Mouse (Mus musculus): ENCODE measurements around the gene H2-Q10. TPM values are rescaled to one million over a fixed set of nuclear protein-coding genes. Genes with fewer than 3 reads are reported as not detected.
"Not testable (repeated sequence)": the region's sequence is repeated elsewhere in the genome, so short reads cannot be mapped to it uniquely, and the experiment has no call there.

H2-Q10 gene
- total RNA-seq, 2 experiments from 2014 or later, result 0.15 TPM; not detected in 1

DNA sequence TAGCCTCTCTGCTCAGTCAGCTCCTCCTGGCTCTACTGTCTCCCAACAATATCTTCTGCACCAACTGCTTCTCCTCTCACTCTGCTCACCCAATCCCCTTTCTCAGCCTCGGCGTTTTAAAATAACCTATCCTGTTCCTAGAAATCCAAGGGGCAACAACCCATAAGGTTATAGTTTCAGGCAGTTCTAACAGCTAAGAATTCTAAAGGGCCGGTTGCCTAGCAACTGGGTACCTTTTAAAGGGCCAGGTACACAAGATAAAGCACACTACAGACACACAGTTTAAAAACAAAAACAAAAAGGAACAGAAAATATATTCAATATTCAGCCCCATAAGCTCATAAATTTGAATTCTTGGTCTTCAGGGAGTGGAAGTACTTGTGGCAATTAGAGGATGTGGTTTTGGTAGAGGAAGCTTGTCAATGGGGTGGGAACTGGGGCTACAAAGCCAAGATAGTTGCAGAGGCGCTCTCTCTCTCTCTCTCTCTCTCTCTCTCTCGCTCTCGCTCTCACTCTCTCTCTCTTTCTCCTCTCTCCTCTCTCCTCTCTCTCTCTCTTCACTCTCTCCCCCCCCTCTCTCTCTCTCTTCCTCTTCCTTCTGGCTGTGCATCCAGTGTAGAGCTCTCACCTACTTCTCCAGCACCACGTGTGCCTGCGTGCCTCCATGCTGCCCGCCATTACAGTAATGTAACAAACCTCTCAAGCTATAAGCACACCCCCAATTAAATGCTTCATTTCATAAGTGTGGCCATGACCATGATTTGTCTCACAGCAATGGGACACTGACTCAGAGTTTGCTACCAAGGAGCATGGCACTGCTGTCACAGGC is 9.2 kb upstream of the H2-Q10 start:
- DNase-seq, result not testable (repeated sequence)

DNA sequence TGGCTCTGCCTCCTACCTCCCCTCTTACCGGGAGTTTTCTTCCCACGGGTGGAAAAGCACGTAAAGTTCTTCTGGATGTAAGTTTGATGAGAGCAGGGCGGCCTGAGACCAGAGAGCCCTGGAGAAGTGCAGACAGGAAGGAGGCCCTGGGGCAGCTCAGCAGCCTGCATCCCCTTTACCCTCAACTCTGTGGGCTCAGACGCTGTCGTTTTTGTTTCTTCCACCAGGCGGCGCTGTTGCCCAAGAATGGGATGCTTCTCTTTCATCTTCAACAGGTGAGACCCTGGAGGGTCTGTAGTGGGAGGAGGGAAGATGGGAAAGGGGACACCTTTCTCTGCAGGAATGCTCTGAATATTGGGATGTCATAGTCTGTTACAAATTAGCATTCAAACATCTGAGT is 4.2 kb upstream of the H2-Q10 start:
- DNase-seq, result not testable (repeated sequence)

- not testable (repeated sequence) for DNase-seq
These were observed 953 bp upstream of the H2-Q10 start for GRCm38 (mm10) chr17:35468936-35469335.

DNA sequence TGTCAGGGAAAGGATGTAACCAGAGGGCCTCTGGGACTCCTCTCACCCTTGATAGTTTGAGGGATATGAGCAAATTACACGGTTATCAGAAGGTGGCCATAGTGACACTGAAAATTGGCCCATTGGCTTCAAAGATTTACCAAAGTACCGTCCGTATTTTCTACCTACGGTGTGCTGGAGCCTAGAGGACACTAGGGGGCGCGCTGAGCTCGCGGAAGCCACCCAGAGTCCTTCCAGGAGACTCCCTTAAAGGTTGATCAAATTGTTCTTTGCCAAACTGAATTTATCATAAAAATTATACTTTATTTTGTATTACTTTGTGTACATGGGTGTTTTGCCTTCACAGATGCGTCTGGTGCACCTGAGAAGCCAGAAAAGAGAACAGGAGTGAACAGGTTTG is 14.2 kb downstream of the H2-Q10 start:
- peak in 1 of 2 experiments; percentile 38 for DNase-seq

- no peak for DNase-seq
These were observed 15.8 kb downstream of the H2-Q10 start for GRCm38 (mm10) chr17:35485702-35486101.

DNA sequence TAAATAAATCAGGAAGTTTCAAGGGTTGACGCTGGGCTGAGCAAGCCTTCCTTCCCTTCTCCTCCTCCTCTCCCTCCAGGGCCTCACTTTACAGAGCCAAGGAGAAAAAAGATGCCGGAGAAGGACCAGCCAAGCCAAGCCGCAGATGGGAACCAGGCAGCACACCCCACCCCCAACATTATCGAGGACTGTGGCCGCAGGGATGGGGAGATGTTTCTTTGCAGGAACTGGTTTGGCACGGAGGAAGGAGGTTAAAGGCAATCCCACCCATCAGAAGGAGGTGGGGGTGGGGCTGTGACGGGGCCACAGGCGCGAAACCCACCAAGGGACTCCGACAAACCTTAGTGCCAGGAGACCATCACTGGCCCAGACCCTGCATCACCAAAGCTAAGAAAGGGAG is 16.8 kb downstream of the H2-Q10 start:
- DNase-seq, result no peak

GRCm38 (mm10) chr17:35488041-35488440 is 18.2 kb downstream of the H2-Q10 start:
- no peak for DNase-seq

GRCm38 (mm10) chr17:35490320-35490719 is 20.4 kb downstream of the H2-Q10 start:
- no peak for DNase-seq

DNA sequence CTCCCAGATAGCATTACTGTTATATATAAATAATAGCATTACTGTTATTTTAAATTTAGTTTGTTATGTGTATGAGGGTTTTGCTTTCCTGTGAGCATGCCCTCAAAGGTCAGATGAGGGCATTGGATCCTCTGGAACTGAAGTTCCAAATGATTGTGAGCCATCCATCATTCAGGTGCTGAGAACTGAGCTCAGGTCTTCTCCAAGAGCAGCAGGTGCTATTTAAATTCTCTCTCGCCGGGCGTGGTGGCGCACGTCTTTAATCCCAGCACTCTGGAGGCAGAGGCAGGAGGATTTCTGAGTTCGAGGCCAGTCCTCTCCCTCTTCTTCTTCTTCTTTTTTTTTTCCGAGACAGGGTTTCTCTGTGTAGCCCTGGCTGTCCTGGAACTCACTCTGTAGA is 27.2 kb downstream of the H2-Q10 start:
- no peak for DNase-seq

DNA sequence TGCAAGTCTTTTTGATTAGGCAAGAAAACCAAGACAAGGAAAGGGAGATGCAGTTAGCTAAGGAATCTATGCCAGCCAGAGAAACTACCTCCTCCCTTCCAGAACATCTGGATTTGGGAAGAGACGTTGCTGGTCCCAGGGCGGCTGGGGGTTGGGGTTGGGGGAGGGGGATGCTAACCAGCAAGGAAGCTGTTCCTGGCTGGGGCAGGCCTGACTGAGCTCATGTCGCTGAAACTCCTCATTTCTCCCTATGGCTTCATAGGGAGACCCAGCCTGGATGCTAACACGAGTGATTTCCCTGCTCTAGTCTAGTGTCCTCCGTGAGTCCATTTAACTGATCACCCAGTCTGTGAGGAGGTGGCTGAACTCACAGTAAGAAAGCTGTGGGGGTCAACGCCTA is 32.3 kb downstream of the H2-Q10 start:
- DNase-seq, result no peak

DNA sequence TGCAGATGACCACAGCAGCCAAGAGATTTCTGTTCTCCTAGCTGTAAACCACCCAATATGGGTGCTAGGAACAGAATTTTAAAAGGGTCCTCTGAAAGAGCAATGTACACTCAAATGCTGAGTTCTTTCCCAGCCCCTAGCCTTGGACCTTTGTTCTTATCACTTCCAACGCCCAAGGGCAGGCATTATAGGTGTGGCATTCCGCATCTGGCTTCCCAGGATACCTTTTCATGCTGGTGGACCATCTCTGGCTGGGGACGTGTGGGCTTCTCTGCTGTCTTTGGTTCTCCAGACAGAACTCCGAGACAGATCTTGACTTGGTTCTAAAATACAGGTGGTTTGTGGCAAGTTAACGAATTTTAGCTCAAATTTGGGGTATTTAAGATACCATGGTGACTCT is 32.9 kb downstream of the H2-Q10 start:
- no peak for DNase-seq

DNA sequence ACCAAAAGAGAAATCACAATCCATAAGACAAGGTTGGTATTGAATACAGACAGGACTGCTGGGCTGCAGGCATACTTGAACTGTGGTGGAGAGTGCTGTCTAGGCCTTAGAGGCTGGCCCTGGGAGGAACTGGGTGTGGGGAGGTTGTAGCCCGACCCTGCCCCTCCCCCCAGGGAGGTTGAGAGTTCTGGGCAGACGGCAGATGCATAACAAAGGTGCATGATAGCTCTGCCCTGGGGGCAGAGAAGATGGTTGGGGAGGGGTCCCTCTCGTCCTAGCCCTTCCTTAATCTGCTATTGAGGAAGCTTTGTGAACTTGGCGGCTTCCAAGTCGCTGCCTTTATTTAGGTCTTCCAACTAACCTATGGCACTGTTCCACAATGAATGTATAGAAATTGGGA is 34.0 kb downstream of the H2-Q10 start:
- no peak for DNase-seq

DNA sequence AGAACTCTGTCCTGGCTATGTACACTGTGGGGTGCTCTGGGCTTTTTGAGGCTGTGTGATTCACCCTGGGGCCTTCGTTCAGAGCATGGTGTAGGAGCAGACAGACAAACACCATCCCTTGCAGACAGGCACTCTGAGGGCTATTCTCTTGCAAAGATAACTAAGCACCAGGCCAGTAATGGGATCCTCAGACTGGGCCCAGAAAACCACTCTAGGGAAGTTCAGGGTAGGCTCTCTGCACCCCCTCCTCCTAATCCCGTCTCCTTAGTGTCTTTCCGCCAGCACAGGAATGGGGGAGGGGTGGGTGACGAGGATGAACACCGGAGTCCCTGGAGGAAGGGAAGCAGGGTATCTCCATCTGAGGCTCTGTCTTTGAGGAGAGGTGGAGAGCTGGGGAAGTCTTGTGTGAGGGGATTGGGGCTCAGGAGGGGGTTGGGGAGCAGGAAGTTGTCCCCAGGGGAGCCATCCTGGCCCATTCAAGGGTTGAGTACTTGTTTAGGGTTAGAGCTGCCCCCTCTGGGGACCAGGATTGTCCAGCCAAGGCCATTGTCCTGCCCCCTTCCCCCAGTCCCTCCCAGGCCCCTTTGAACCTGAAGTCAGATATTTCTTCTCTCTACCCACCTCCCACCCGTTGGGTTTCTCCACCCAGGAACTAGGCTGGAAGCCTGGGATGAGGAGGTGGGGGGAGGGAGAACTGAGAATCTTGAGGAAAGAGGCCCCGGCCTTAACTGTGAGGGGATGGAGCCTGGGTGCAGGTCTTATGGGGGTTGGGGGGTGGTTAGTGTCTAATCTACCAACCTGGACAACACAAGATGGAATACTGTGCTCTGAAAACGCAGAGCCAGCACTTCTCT is 35.0 kb downstream of the H2-Q10 start:
- no peak for DNase-seq

DNA sequence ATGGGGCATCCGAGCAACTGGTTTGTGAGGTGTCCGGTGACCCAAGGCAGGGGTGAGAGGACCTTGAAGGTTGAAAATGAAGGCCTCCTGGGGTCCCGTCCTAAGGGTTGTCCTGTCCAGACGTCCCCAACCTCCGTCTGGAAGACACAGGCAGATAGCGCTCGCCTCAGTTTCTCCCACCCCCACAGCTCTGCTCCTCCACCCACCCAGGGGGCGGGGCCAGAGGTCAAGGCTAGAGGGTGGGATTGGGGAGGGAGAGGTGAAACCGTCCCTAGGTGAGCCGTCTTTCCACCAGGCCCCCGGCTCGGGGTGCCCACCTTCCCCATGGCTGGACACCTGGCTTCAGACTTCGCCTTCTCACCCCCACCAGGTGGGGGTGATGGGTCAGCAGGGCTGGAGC is 35.9 kb downstream of the H2-Q10 start, which contains the start of gene Pou5f1:
Gene Pou5f1, plus strand, starts transcription at position 243 of the 400 bp plus-strand sequence.
- no peak for DNase-seq

GRCm38 (mm10) chr17:35506881-35507280 is 37.0 kb downstream of the H2-Q10 start:
- DNase-seq, result no peak

- DNase-seq, result no peak
These were observed 37.8 kb downstream of the H2-Q10 start for GRCm38 (mm10) chr17:35507556-35508260.

DNA sequence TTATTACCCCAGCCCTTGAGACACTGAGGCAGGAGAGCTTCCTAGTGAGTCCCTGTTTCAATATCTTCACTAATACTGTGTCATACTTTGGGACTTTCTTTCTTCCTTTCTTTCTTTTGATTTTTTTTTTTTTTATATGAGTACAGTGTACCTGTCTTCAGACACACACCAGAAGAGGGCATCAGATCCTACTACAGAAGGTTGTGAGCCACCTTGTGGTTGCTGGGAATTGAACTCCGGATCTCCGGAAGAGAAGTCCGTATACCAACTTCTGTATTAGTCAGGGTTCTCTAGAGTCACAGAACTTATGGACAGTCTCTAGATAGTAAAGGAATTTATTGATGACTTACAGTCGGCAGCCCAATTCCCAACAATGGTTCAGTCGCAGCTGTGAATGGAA is 38.4 kb downstream of the H2-Q10 start:
- DNase-seq, result not testable (repeated sequence)

- no peak for DNase-seq
These were observed 39.4 kb downstream of the H2-Q10 start for GRCm38 (mm10) chr17:35509284-35509683.

DNA sequence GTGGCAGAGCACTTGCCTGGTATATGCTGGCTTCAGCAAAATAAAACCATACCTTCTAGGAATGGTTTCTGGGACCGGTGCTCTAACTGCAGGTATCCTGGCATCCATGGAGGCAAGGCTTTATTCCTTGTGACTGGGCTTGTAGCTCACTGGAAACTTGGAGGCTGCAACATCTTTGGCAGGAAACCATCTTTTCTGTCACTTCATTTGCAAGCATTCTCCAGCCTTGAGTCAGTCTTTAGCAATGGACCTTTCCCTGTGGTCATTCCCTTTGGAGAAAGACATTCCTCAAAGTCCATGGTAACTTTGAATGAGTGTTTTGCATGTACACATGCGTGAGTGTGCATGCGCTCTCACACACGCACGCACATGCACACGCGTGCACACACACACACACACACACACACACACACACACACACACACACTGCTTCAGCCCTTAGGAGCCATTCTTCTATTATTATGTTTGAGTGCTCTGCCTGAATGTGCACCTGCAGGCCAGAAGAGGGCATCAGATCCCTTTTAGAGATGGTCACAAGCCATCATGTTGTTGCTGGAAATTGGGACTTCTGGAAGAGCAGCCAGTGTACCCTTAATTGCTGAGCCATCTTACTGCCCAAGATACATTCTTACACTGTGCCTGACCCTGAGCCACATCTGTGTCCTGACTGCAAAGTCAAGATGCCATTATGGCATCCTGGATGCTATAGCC is 43.2 kb downstream of the H2-Q10 start:
- DNase-seq, result no peak

GRCm38 (mm10) chr17:35513886-35514285 is 44.0 kb downstream of the H2-Q10 start:
- peak; percentile 26 to 33 for DNase-seq

GRCm38 (mm10) chr17:35514756-35515155 is 44.9 kb downstream of the H2-Q10 start:
- no peak for DNase-seq
